Mouse (Mus musculus) spleen, adult 18-20 months (tissue): ENCODE results near the gene Zfp866.

ENCODE experiments used
- DNase-seq, 2 experiments: peaks; one replicate each; pipeline ENCODE4 v3.0.0; 2022; ENCODE audit warnings: mixed read lengths in 2 of 2

Gene Zfp866

DNA sequence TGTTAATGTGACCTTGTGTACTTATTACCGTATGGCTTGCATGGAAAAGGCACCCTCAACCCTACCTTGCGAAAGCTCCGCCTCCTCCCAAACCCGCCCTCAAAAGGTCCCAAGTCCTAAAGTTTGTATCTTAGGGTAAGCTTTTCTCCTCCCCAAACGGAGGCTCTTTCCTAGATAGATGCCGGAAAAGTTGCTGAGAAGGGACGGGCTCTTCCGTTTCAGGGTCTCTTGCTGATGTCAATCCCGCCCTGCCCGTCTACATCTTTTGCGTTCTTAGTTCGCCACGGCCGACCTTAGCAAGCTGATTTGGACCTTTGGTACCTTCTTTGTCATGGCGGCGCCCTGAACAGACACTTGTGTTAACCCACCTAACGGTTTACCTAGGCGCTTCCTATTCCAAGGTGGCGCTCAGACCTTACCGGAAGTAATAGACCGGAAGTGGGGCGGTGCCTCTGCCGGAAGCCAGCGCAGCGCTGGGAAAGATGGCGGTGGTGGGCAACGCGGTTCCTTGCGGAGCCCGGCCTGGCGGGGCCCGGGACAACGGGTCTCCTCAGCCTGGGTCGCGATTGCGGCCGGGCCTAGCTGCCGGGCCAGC is at the start of gene Zfp866, which contains the start of gene Atp13a1:
TSS of gene Zfp866 (minus strand) at position 406 of the 595 bp plus-strand sequence.
TSS of gene Atp13a1 (plus strand) at position 391 of the 595 bp plus-strand sequence.
- peak; percentile 79 to 86 for DNase-seq

GRCm38 (mm10) chr8:69837057-69837682 is 46.2 kb upstream of the Zfp866 start:
- DNase-seq, result no peak

DNA sequence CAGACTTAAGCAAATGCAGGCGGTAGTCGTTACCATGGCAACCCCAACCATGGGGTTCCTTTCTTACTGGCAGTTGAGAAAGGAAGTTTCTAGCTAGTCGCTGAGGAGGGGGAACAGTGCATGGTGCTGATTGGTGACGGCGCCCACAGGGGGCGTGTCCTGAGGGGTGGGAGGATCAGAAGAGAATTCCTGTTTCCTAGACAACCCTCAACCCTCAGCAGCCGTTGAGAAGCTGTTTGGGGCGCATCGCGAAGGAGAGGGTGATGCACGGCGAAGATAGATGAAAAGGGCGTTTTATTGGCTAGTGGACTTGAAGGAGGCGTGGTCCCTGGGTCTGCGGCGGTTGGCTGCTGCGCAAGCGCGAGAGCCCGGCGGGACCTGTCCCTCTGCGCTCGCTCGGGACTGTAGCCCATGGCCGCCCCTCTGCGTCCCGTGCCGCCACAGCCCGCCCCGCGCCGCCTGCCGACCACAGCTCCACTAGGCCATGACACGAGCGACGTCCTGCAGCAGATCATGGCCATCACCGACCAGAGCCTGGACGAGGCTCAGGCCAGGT is 41.4 kb upstream of the Zfp866 start, which contains the start of gene Pbx4:
TSS of gene Pbx4 (plus strand) at position 194 of the 556 bp plus-strand sequence.
- peak; percentile 88 to 91 for DNase-seq

DNA sequence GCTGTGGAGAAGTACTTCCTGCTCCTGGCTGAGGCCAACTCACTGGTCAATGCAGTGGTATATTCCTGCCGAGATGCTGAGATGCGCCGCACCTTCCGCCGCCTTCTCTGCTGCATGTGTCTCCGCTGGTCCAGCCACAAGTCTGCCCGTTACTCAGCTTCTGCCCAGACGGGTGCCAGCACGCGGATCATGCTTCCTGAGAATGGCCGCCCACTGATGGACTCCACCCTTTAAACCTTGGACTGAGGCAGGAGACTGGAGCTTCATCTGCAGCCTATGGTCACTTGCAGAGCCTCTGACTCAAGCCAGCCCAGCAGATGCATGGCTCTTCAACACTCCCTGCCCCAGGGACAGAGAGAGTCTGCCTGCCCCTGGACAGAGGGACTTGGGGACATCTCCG is 35.4 kb upstream of the Zfp866 start:
- no peak for DNase-seq

GRCm38 (mm10) chr8:69822386-69823191 is 31.6 kb upstream of the Zfp866 start, which contains the start of gene Lpar2:
Gene Lpar2, plus strand, starts transcription at chr8:69822429.
- DNase-seq, result peak; percentile 76 to 78

- no peak for DNase-seq
These were observed 31.0 kb upstream of the Zfp866 start for GRCm38 (mm10) chr8:69821971-69822385.

GRCm38 (mm10) chr8:69820466-69820865 is 29.5 kb upstream of the Zfp866 start:
- DNase-seq, result no peak

DNA sequence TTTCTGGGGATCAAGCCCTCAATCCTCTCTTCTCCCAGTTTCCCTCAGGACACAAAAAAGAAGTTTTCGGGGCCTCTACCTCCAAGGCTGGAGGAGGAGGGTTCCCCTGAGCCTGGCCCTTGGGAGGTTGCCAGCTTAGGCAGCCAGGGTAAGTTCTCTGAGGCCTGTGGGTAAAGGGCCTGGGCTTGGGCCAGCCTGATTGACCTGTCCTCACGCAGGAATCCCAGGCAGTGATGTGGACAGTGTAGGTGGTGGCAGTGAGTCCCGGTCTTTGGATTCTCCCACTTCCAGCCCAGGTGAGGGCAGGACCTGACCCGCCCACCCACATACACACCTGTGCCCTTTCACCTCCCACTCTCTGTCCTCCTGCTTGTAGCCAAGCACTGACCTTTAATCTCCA is 24.4 kb upstream of the Zfp866 start:
- no peak for DNase-seq

- no peak for DNase-seq
These were observed 23.9 kb upstream of the Zfp866 start for GRCm38 (mm10) chr8:69814881-69815280.

DNA sequence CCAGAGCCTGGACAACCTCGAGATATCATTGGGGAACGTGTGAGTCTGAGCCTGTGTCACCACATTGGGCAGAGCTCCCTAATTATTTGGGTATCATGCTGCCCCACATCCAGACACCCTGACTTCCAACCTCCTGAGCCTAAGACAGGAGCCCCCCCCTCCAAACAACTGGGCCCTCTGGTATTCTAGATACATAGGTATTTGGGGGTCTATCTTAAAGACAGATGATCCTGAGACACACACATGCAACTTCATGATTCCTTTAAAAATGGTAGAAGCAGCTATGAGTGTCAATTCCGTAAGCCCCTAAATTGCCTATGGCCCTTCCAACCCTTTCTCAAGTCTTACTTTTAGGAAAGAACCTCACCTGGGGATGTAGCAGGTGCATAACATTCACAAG is 18.8 kb upstream of the Zfp866 start:
- no peak for DNase-seq

DNA sequence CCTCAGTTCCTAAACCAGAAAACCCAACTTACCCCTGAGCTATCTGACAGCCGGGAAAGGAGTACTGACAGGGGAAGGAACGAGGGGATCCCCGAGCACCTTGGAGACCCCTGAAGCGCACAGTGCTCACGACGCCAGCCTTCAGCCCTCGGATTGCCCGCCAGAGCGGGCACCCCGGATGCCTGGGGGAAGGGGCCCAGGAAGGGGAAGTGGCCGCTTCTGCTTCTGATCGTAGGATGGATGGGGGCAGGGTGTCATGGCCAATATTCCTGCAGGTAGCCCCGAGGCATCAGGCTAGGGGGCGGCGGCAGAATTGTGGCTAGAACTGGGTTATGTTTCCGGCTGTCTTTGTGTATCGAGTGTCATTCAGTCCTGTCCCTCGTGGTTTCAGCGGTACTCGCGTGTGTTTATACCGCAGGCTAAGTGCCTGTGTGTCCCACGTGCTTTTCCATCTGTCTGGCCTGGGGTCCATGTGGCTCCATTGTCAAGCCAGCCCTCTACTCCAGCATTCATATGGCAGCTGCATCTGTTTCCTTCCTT is 18.0 kb upstream of the Zfp866 start:
- DNase-seq, result peak; percentile 63 to 64

DNA sequence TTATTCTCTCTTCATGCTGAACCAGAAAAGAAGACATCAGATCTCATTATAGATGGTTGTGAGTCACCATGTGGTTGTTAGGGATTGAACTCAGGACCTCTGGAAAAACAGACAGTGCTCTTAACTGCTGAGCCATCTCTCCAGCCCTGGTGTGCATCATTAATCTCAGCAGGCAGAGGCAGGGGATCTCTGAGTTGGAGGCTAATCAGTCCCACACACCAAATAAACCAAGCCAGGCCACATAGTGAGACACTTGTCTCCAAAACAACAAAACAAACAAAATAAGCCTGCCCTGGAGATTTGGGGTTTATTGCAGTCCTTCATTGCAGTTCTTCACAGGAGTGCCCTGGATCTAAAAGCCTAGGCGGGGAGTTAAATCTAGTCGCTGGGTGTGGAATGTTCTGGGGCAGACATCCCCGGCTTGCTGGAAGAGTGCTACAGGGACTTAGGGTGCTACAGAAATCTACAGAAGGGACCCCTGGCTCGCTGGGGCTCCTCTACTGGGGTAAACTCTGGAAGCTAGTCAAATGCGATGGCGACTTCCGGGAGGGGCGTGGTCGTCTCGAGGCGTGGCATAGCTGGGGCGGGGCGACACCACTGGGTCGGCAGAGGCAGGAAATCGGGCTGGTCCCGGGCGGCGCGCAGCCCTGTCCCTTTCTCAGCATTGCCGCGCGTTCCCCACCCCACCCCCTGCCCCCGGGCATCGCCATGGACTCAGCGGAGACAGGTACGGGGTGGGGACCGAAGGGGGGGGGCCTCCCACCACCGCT is 17.3 kb upstream of the Zfp866 start, which contains the start of gene Gmip:
TSS of gene Gmip (plus strand) at position 586 of the 770 bp plus-strand sequence.
- peak; percentile 87 to 96 for DNase-seq

- DNase-seq, result no peak
These were observed 16.3 kb upstream of the Zfp866 start for GRCm38 (mm10) chr8:69807236-69807635.

- DNase-seq, result peak in 1 of 2 experiments; percentile 4
These were observed 14.5 kb upstream of the Zfp866 start for GRCm38 (mm10) chr8:69805491-69805890.

- peak in 1 of 2 experiments; percentile 3 for DNase-seq
These were observed 14.1 kb upstream of the Zfp866 start for GRCm38 (mm10) chr8:69805086-69805485.

- peak in 1 of 2 experiments; percentile 1 for DNase-seq
These were observed 13.6 kb upstream of the Zfp866 start for GRCm38 (mm10) chr8:69804537-69804936.

DNA sequence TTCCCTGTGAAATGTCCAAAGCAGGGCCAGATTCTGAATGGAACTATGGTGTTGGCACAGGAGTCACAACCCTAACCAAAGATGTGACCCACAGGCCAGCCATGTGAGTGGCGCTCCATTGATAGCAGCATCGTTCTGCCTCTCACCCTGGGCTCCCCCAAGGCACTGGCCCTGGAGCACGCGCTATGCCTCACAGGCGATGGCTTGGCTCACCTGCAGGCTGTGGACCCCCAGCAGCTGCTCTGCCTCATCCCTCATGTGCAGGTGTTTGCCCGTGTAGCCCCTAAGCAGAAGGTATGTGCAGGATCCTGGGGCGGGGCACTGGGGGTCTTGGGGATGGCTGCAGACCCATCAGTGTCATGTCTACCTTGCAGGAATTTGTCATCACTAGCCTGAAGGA is 12.4 kb upstream of the Zfp866 start:
- peak in 1 of 2 experiments; percentile 4 for DNase-seq

GRCm38 (mm10) chr8:69802216-69802615 is 11.2 kb upstream of the Zfp866 start:
- no peak for DNase-seq

DNA sequence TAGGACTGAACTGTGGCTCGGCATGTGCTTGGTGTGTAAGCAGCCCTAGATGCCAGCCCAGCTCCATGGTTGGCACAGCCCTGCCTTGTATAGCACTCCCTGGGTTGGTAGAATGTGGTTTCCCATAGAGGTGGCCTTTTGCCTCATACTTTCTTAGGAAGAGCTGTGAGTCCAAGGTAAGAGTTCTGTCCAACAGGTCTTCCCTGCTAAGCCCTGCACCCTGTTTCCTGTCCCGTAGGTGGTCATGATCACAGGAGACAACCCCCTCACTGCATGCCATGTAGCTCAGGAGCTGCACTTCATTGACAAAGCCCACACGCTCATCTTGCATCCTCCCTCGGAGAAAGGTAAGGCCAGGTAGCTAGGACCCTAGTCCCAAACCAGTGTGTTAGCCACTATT is 10.8 kb upstream of the Zfp866 start:
- no peak for DNase-seq

- DNase-seq, result peak in 1 of 2 experiments; percentile 1
These were observed 9.0 kb upstream of the Zfp866 start for GRCm38 (mm10) chr8:69799946-69800345.

DNA sequence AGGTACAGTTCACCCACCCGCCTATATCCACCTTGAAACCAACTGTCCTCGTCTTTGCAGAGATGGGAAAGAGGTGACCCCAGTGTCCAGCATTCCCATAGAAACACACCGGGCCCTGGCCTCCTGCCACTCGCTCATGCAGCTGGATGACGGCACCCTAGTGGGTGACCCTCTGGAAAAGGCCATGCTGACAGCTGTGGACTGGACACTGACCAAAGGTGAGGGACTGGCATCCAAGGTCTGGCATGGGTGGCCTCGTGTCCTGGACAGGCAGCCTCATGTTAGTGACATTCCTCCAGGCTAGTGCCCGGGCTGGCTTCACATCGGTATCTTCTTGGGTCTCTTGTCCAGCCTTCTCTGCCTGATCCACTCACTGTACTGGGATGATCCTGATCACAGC is 8.3 kb upstream of the Zfp866 start:
- DNase-seq, result peak in 1 of 2 experiments; percentile 1

DNA sequence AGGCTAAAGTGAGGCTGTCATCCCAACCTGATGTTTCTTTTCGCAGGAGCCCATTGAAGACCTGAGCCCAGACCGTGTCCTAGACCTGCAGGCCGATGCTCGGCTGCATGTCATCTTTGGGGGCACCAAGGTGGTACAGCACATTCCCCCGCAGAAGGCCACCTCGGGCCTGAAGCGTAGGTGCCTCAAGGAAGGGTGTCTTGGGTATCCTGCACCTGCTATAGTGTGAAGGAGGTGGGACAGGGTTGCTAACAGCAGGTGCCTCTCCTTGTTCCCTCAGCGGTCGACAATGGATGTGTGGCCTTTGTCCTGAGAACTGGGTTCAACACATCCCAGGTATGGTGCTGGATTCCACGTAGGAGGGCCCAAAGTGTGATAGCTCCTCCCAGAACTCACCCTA is 6.7 kb upstream of the Zfp866 start:
- DNase-seq, result no peak
